28 mouse cellular contexts compared by ENCODE assay signal in the genomic region with DNA sequence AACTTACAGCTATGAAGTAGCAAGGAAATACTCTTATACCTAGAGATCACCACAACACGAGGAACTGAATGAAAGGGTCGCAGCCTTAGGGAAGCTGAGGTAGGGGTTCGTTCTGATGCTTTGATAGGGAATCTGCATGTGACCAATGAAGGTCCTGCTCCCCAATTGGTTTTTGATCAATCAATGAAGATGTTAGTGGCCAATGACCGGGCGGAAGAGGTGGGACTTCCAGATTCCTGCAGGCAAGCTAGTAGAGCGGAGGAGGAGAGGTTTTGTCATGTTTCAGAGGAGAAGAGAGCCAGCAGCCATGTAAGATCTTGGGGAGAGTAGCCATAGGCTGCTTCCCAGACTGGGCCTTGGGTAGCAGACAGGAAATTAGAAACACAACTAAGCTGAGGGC.
"Had no signal": no experiment of that assay in that cellular context is flagged by ENCODE, and none has a peak within 500 bp of the region (broad histone marks: within the 10 kb centered on the region; RNA-seq: fewer than 3 reads in every experiment).

No protein-coding gene starts in this region.

- H3K9me3 ChIP-seq: heart, embryonic 10.5 days; heart, embryonic 12.5 days; hindbrain, embryonic 10.5 days; hindbrain, embryonic 12.5 days; intestine, embryonic 15.5 days; limb, embryonic 12.5 days; liver, embryonic 13.5 days; liver, embryonic 15.5 days had no signal

- H3K36me3 ChIP-seq: heart, embryonic 10.5 days; heart, embryonic 12.5 days; hindbrain, embryonic 12.5 days; intestine, embryonic 15.5 days; limb, embryonic 12.5 days; liver, embryonic 13.5 days; liver, embryonic 15.5 days had no signal

- H3K9ac ChIP-seq: heart, embryonic 12.5 days; hindbrain, embryonic 12.5 days; hindbrain, embryonic 14.5 days; intestine, embryonic 15.5 days; limb, embryonic 12.5 days; liver, embryonic 13.5 days; liver, embryonic 15.5 days; liver, postnatal 0 days had no signal

- H3K27ac ChIP-seq: gastrocnemius, adult 2 months; heart, adult 2 months; heart, embryonic 10.5 days; hindbrain, embryonic 10.5 days; hindbrain, embryonic 12.5 days; hindbrain, embryonic 14.5 days; intestine, embryonic 15.5 days; layer of hippocampus, adult 2 months; limb, embryonic 12.5 days; liver, embryonic 13.5 days; liver, embryonic 15.5 days had no signal

- H3K27me3 ChIP-seq: heart, embryonic 12.5 days; hindbrain, embryonic 12.5 days; intestine, embryonic 15.5 days; limb, embryonic 12.5 days; liver, embryonic 13.5 days; liver, embryonic 15.5 days had no signal

- ATAC-seq: hindbrain, embryonic 16.5 days; inflammation-experienced regulatory T-cells, adult 6 months; intestine, embryonic 15.5 days; intestine, postnatal 0 days; liver, postnatal 0 days had no signal

- H3K4me1 ChIP-seq: liver, embryonic 13.5 days; liver, embryonic 15.5 days had no signal

- H3K4me3 ChIP-seq: gastrocnemius, adult 2 months; heart, adult 2 months; heart, embryonic 10.5 days; heart, embryonic 12.5 days; hindbrain, embryonic 10.5 days; hindbrain, embryonic 12.5 days; intestine, embryonic 15.5 days; layer of hippocampus, adult 2 months; limb, embryonic 12.5 days; liver, embryonic 13.5 days; liver, embryonic 15.5 days had no signal

- DNase-seq: gastrocnemius, adult 2 months; gastrocnemius, postnatal 10 days; gastrocnemius, postnatal 25 days; heart, adult 2 months; heart, postnatal 10 days; heart, postnatal 4 days; kidney, adult 18-20 months; kidney, adult 8-10 months; kidney, postnatal 10 days; kidney, postnatal 25 days; kidney, postnatal 4 days; layer of hippocampus, postnatal 36 days; left cerebral cortex, postnatal 4 days; liver; liver, embryonic 13.5 days; liver, postnatal 0 days had no signal
